Mouse (Mus musculus) olfactory bulb, adult 2 months (tissue): ENCODE measurements around the gene Gm10563. TPM values are rescaled to one million over a fixed set of nuclear protein-coding genes. Genes with fewer than 3 reads are reported as not detected.
"Not testable (repeated sequence)": the region's sequence is repeated elsewhere in the genome, so short reads cannot be mapped to it uniquely, and the experiment has no call there.

Experiments used
- H3K27ac ChIP-seq: fragments of 200-500 bp; 2 replicates; pipeline ENCODE4 v1.5.1; 2012; ENCODE audit warnings: low read depth, low read length; ENCODE audit not compliant: insufficient read depth
- H3K4me1 ChIP-seq: fragments of 200-500 bp; 2 replicates; pipeline ENCODE4 v1.6.1; 2012; ENCODE audit warnings: low read length; ENCODE audit not compliant: control insufficient read depth, insufficient read depth
- H3K4me3 ChIP-seq: fragments of 200-500 bp; 2 replicates; pipeline ENCODE4 v1.5.1; 2012; ENCODE audit warnings: mild to moderate bottlenecking, low read depth, low read length, moderate library complexity; ENCODE audit not compliant: insufficient read depth
- CTCF ChIP-seq: fragments of 200-500 bp; IDR thresholded peaks from 2 replicates; pipeline ENCODE4 v1.5.1; 2012; ENCODE audit warnings: low read depth, mild to moderate bottlenecking, low read length, moderate library complexity; ENCODE audit not compliant: insufficient read depth
- POLR2A ChIP-seq: fragments of 200-500 bp; IDR thresholded peaks from 2 replicates; pipeline ENCODE4 v1.6.1; 2012; ENCODE audit warnings: mild to moderate bottlenecking, low read depth, low read length, moderate library complexity; ENCODE audit not compliant: insufficient read depth
- WGBS: fragments of 180-500 bp; shearing (Covaris S2); methylation state at CpG from one replicate; pipeline ENCODE4 v1.1.7; 2018; 5-methylcytosine and 5-hydroxymethylcytosine counted together
- polyA plus RNA-seq: library from polyadenylated mRNA; stranded (reverse); fragments of >200 nt; gene quantifications from 2 replicates; pipeline ENCODE4 v1.2.4, GENCODE M21; 2012; ENCODE audit warnings: low replicate concordance; ENCODE audit not compliant: missing spikeins, insufficient read depth, insufficient read length

The Gm10563 gene
- polyA plus RNA-seq, result not detected in 2 replicates

GRCm38 (mm10) chr4:155645308-155645707 is at the start of gene Gm10563:
Gene Gm10563, minus strand, starts transcription at chr4:155645408.
- H3K4me3 ChIP-seq, result not testable (repeated sequence)

GRCm38 (mm10) chr4:155694482-155695401 is 49.5 kb upstream of the Gm10563 start:
- H3K4me3 ChIP-seq, result peak overlapping the region; percentile 75
- TF ChIP-seq CTCF (0 out of 2 replicates have a peak, but pooled peaks have one; percentile 28), POLR2A (peak; percentile 88)
- under 1% methylated on average over 92 of the region's 92 CpGs for WGBS
- H3K4me1 ChIP-seq, result peaks cover 17% of the 10 kb centered on the region
- H3K27ac ChIP-seq, result peak overlapping the region; percentile 99

More at GRCm38 (mm10) chr4:155645308-155645707, at the start of gene Gm10563:
- H3K4me1 ChIP-seq, H3K27ac ChIP-seq: not testable (repeated sequence)
- 96% methylated on average over 2 of the region's 2 CpGs for WGBS

- Histone ChIP-seq H3K4me3 (peak within 1 kb of the TSS; percentile 75), H3K27ac (peak within 1 kb of the TSS; percentile 99), H3K4me1 (peaks cover 17% of the 10 kb centered on the region)
- TF ChIP-seq POLR2A (no peak), CTCF (no peak)
- 3% methylated on average over 47 of the region's 47 CpGs for WGBS
Observed at GRCm38 (mm10) chr4:155694111-155694481, 48.9 kb upstream of the Gm10563 start, which contains the start of gene Fndc10. Gene Fndc10, plus strand, starts transcription at chr4:155694342.

GRCm38 (mm10) chr4:155692421-155692820 is 47.2 kb upstream of the Gm10563 start:
- H3K4me1 ChIP-seq, result peaks cover 17% of the 10 kb centered on the region
- no peak for TF ChIP-seq CTCF
- TF ChIP-seq POLR2A, result no peak
- H3K27ac ChIP-seq, result no peak overlapping the region
- no peak overlapping the region for H3K4me3 ChIP-seq
- 91% methylated on average over 3 of the region's 3 CpGs for WGBS

GRCm38 (mm10) chr4:155690571-155691375 is 45.6 kb upstream of the Gm10563 start:
- Histone ChIP-seq H3K4me1 (peaks cover 10% of the 10 kb centered on the region), H3K27ac (no peak overlapping the region), H3K4me3 (no peak overlapping the region)
- TF ChIP-seq CTCF, result no peak
- no peak for TF ChIP-seq POLR2A
- WGBS, result 71% methylated on average over 12 of the region's 12 CpGs

GRCm38 (mm10) chr4:155687764-155688163 is 42.6 kb upstream of the Gm10563 start:
- not testable (repeated sequence) for H3K4me1 ChIP-seq, H3K27ac ChIP-seq
- WGBS, result 94% methylated on average over 4 of the region's 4 CpGs

GRCm38 (mm10) chr4:155683670-155684277 is 38.6 kb upstream of the Gm10563 start:
- H3K4me1 ChIP-seq, H3K4me3 ChIP-seq, H3K27ac ChIP-seq: not testable (repeated sequence)
- WGBS, result 84% methylated on average over 16 of the region's 19 CpGs

More at GRCm38 (mm10) chr4:155687764-155688163, 42.6 kb upstream of the Gm10563 start:
- not testable (repeated sequence) for H3K4me3 ChIP-seq

- TF ChIP-seq CTCF (no peak), POLR2A (no peak)
- Histone ChIP-seq H3K4me1 (no peaks in the 10 kb centered on the region), H3K27ac (no peak overlapping the region), H3K4me3 (no peak overlapping the region)
- 63% methylated on average over 2 of the region's 2 CpGs for WGBS
Observed at GRCm38 (mm10) chr4:155675991-155676390, 30.8 kb upstream of the Gm10563 start.

- no peaks in the 10 kb centered on the region for H3K4me1 ChIP-seq
- no peak overlapping the region for H3K4me3 ChIP-seq
- TF ChIP-seq POLR2A (no peak), CTCF (no peak)
- 48% methylated on average over 2 of the region's 2 CpGs for WGBS
- no peak overlapping the region for H3K27ac ChIP-seq
Observed at GRCm38 (mm10) chr4:155672082-155672481, 26.9 kb upstream of the Gm10563 start.

- not testable (repeated sequence) for H3K4me1 ChIP-seq, H3K4me3 ChIP-seq, H3K27ac ChIP-seq
- 66% methylated on average over 4 of the region's 4 CpGs for WGBS
Observed at GRCm38 (mm10) chr4:155670236-155670635, 25.0 kb upstream of the Gm10563 start.
